Mouse (Mus musculus): ENCODE results near the gene Mfn2. TPM values are rescaled to one million over a fixed set of nuclear protein-coding genes. Genes with fewer than 3 reads are reported as not detected.
A peak's percentile ranks its signal among the peaks of the same experiment; 100 is the strongest.
"Not testable (repeated sequence)": the region's sequence is repeated elsewhere in the genome, so short reads cannot be mapped to it uniquely, and the experiment has no call there.

The Mfn2 gene
- polyA plus RNA-seq, 1 experiment from 2014 or later: 27.1 TPM

GRCm38 (mm10) chr4:147884138-147884537 is 20.4 kb downstream of the Mfn2 start:
- ATAC-seq: no peak
- Histone ChIP-seq H3K9ac (no peak overlapping the region), H3K36me3 (peaks cover 99% of the 10 kb centered on the region), H3K4me1 (no peaks in the 10 kb centered on the region), H3K4me2 (no peak overlapping the region), H3K4me3 (no peak overlapping the region), H3K9me3 (replicated peaks) (no peaks in the 10 kb centered on the region), H3K27me3 (replicated peaks) (no peaks in the 10 kb centered on the region), H3K27ac (no peak overlapping the region)
- WGBS (ENCODE audit: insufficient replicate concordance): 75% methylated on average over 3 of the region's 3 CpGs

- H3K9me3 ChIP-seq (replicated peaks): no peaks in the 10 kb centered on the region
- ATAC-seq: no peak
- 74% methylated on average over 6 of the region's 6 CpGs for WGBS (ENCODE audit: insufficient replicate concordance)
- no peak overlapping the region for H3K9ac ChIP-seq
- H3K4me3 ChIP-seq: no peak overlapping the region
- H3K4me2 ChIP-seq: no peak overlapping the region
- no peaks in the 10 kb centered on the region for H3K4me1 ChIP-seq
- peaks cover 99% of the 10 kb centered on the region for H3K36me3 ChIP-seq
- H3K27ac ChIP-seq: no peak overlapping the region
- no peaks in the 10 kb centered on the region for H3K27me3 ChIP-seq (replicated peaks)
Measured at GRCm38 (mm10) chr4:147883041-147883440, 21.5 kb downstream of the Mfn2 start.

- Histone ChIP-seq H3K27me3 (replicated peaks) (no peaks in the 10 kb centered on the region), H3K27ac (no peak overlapping the region), H3K4me2 (no peak overlapping the region), H3K9ac (no peak overlapping the region), H3K9me3 (replicated peaks) (no peaks in the 10 kb centered on the region), H3K36me3 (peaks cover 97% of the 10 kb centered on the region), H3K4me3 (no peak overlapping the region), H3K4me1 (peaks cover under 1% of the 10 kb centered on the region; the same call in 1 of the 2 replicates)
- 81% methylated on average over 7 of the region's 7 CpGs for WGBS (ENCODE audit: insufficient replicate concordance)
- ATAC-seq: no peak
Measured at GRCm38 (mm10) chr4:147881792-147882191, 22.7 kb downstream of the Mfn2 start.

GRCm38 (mm10) chr4:147879865-147880264 is 24.6 kb downstream of the Mfn2 start:
- Histone ChIP-seq H3K4me1 (peaks cover 17% of the 10 kb centered on the region), H3K4me2 (no peak overlapping the region), H3K36me3 (peaks cover 97% of the 10 kb centered on the region), H3K9ac (no peak overlapping the region), H3K27ac (no peak overlapping the region), H3K9me3 (replicated peaks) (no peaks in the 10 kb centered on the region), H3K4me3 (no peak overlapping the region), H3K27me3 (replicated peaks) (no peaks in the 10 kb centered on the region)
- no peak for ATAC-seq
- 64% methylated on average over 5 of the region's 5 CpGs for WGBS (ENCODE audit: insufficient replicate concordance)

GRCm38 (mm10) chr4:147879456-147879855 is 25.0 kb downstream of the Mfn2 start:
- H3K9ac ChIP-seq: no peak overlapping the region
- ATAC-seq: no peak; the same call in 1 of the 2 replicates
- WGBS (ENCODE audit: insufficient replicate concordance): 63% methylated on average over 2 of the region's 2 CpGs
- H3K4me3 ChIP-seq: no peak overlapping the region
- no peaks in the 10 kb centered on the region for H3K27me3 ChIP-seq (replicated peaks)
- H3K36me3 ChIP-seq: peaks cover 97% of the 10 kb centered on the region
- no peaks in the 10 kb centered on the region for H3K9me3 ChIP-seq (replicated peaks)
- H3K27ac ChIP-seq: no peak overlapping the region
- H3K4me1 ChIP-seq: peaks cover 17% of the 10 kb centered on the region
- no peak overlapping the region for H3K4me2 ChIP-seq

- Histone ChIP-seq H3K4me2 (no peak overlapping the region), H3K36me3 (peaks cover 97% of the 10 kb centered on the region), H3K27ac (no peak overlapping the region), H3K27me3 (replicated peaks) (no peaks in the 10 kb centered on the region), H3K9me3 (replicated peaks) (no peaks in the 10 kb centered on the region), H3K4me1 (peaks cover 17% of the 10 kb centered on the region), H3K9ac (no peak overlapping the region), H3K4me3 (no peak overlapping the region)
- 88% methylated on average over 9 of the region's 9 CpGs for WGBS (ENCODE audit: insufficient replicate concordance)
- no peak for ATAC-seq
Measured at GRCm38 (mm10) chr4:147878537-147878936, 26.0 kb downstream of the Mfn2 start.

- no peak overlapping the region; the same call in 1 of the 2 replicates for H3K9ac ChIP-seq
- H3K4me1 ChIP-seq: peaks cover 19% of the 10 kb centered on the region
- H3K4me2 ChIP-seq: no peak overlapping the region
- no peaks in the 10 kb centered on the region for H3K27me3 ChIP-seq (replicated peaks)
- no peak overlapping the region for H3K27ac ChIP-seq
- ATAC-seq: 0 out of 2 replicates have a peak, but pooled peaks have one; percentile 16
- H3K36me3 ChIP-seq: peaks cover 95% of the 10 kb centered on the region
- no peaks in the 10 kb centered on the region for H3K9me3 ChIP-seq (replicated peaks)
- H3K4me3 ChIP-seq: no peak overlapping the region
- WGBS (ENCODE audit: insufficient replicate concordance): 59% methylated on average over 4 of the region's 4 CpGs
Measured at GRCm38 (mm10) chr4:147875852-147876575, 28.5 kb downstream of the Mfn2 start.

GRCm38 (mm10) chr4:147869238-147869637 is 35.3 kb downstream of the Mfn2 start:
- peak overlapping the region; percentile 86 for H3K4me2 ChIP-seq
- peak overlapping the region; percentile 75; the same call in 1 of the 2 replicates for H3K27ac ChIP-seq
- 9% methylated on average over 5 of the region's 5 CpGs for WGBS (ENCODE audit: insufficient replicate concordance)
- peaks cover 59% of the 10 kb centered on the region for H3K36me3 ChIP-seq
- H3K9ac ChIP-seq: peak overlapping the region; percentile 73
- H3K9me3 ChIP-seq (replicated peaks): no peaks in the 10 kb centered on the region
- H3K4me3 ChIP-seq: peak overlapping the region; percentile 75
- no peak for ATAC-seq
- H3K4me1 ChIP-seq: peaks cover 42% of the 10 kb centered on the region
- no peaks in the 10 kb centered on the region for H3K27me3 ChIP-seq (replicated peaks)

- Histone ChIP-seq H3K27ac (peak within 1 kb of the TSS; percentile 75), H3K9ac (peak within 1 kb of the TSS; percentile 81), H3K4me2 (peak within 1 kb of the TSS; percentile 88), H3K4me1 (peaks cover 42% of the 10 kb centered on the region), H3K9me3 (replicated peaks) (no peaks in the 10 kb centered on the region), H3K4me3 (peak within 1 kb of the TSS; percentile 75), H3K36me3 (peaks cover 57% of the 10 kb centered on the region), H3K27me3 (replicated peaks) (no peaks in the 10 kb centered on the region)
- WGBS (ENCODE audit: insufficient replicate concordance): under 1% methylated on average over 30 of the region's 30 CpGs
- peak; percentile 98 for ATAC-seq
Measured at GRCm38 (mm10) chr4:147868450-147869031, 36.0 kb downstream of the Mfn2 start, which contains the start of the genes Miip and Fv1. Gene Miip, minus strand, starts transcription at chr4:147868816. Gene Fv1, plus strand, starts transcription at chr4:147868979.

GRCm38 (mm10) chr4:147867563-147868449 is 36.7 kb downstream of the Mfn2 start:
- H3K27me3 ChIP-seq (replicated peaks): no peaks in the 10 kb centered on the region
- peak overlapping the region; percentile 75 for H3K4me3 ChIP-seq
- 6% methylated on average over 22 of the region's 22 CpGs for WGBS (ENCODE audit: insufficient replicate concordance)
- H3K4me2 ChIP-seq: peak overlapping the region; percentile 88
- H3K36me3 ChIP-seq: peaks cover 57% of the 10 kb centered on the region
- peaks cover 42% of the 10 kb centered on the region for H3K4me1 ChIP-seq
- H3K9ac ChIP-seq: peak overlapping the region; percentile 81
- H3K9me3 ChIP-seq (replicated peaks): no peaks in the 10 kb centered on the region
- no peak for ATAC-seq
- peak overlapping the region; percentile 73 for H3K27ac ChIP-seq

- H3K9me3 ChIP-seq (replicated peaks); ATAC-seq; H3K27me3 ChIP-seq (replicated peaks): not testable (repeated sequence)
- H3K4me2 ChIP-seq: peak overlapping the region; percentile 88
- H3K27ac ChIP-seq: peak overlapping the region; percentile 73
- 54% methylated on average over 3 of the region's 3 CpGs for WGBS (ENCODE audit: insufficient replicate concordance)
- peak overlapping the region; percentile 81; the same call in 1 of the 2 replicates for H3K9ac ChIP-seq
- peak overlapping the region; percentile 75 for H3K4me3 ChIP-seq
- peaks cover 57% of the 10 kb centered on the region for H3K36me3 ChIP-seq
- H3K4me1 ChIP-seq: peaks cover 42% of the 10 kb centered on the region
Measured at GRCm38 (mm10) chr4:147866793-147867192, 37.7 kb downstream of the Mfn2 start.
